Mouse (Mus musculus) heart, embryonic 13.5 days (tissue): ENCODE measurements around the gene Fryl. TPM values are rescaled to one million over a fixed set of nuclear protein-coding genes. Genes with fewer than 3 reads are reported as not detected.

Experiments
- ATAC-seq: fragments of 200-750 bp; cut with Nextera tagmentation; 2 replicates; pipeline ENCODE4 v1.8.0; 2017; ENCODE audit warnings: moderate TSS enrichment; ENCODE audit not compliant: insufficient number of reproducible peaks, low FRiP score, low TSS enrichment; ENCODE audit errors: extremely low read depth
- H3K27ac ChIP-seq: fragments of 300-500 bp; sonication (generic); replicated peaks from 2 replicates; pipeline ENCODE4 v1.5.1; 2015; ENCODE audit warnings: moderate library complexity, mild to moderate bottlenecking, inconsistent platforms
- H3K27me3 ChIP-seq: fragments of 300-500 bp; sonication (generic); replicated peaks from 2 replicates; pipeline ENCODE4 v1.6.1; 2015; ENCODE audit warnings: mild to moderate bottlenecking, inconsistent platforms
- H3K36me3 ChIP-seq: fragments of 300-500 bp; sonication (generic); 2 replicates; pipeline ENCODE4 v1.6.1; 2015; ENCODE audit warnings: mild to moderate bottlenecking, inconsistent platforms
- H3K4me1 ChIP-seq: fragments of 300-500 bp; sonication (generic); 2 replicates; pipeline ENCODE4 v1.6.1; 2015; ENCODE audit warnings: inconsistent platforms
- H3K4me2 ChIP-seq: fragments of 300-500 bp; sonication (generic); 2 replicates; pipeline ENCODE4 v1.6.1; 2015; ENCODE audit warnings: inconsistent platforms, mild to moderate bottlenecking, moderate library complexity
- H3K4me3 ChIP-seq: fragments of 300-500 bp; sonication (generic); 2 replicates; pipeline ENCODE4 v1.5.1; 2015; ENCODE audit warnings: moderate library complexity, mild to moderate bottlenecking, inconsistent platforms
- H3K9ac ChIP-seq: fragments of 300-500 bp; sonication (generic); 2 replicates; pipeline ENCODE4 v1.6.1; 2015; ENCODE audit warnings: inconsistent platforms, mild to moderate bottlenecking, moderate library complexity
- H3K9me3 ChIP-seq: fragments of 300-500 bp; sonication (generic); 2 replicates; pipeline ENCODE4 v1.6.1; 2016; ENCODE audit warnings: inconsistent platforms
- WGBS: fragments of 180-500 bp; shearing (Covaris S2); methylation state at CpG from one replicate; pipeline ENCODE4 v1.1.7; 2015; ENCODE audit warnings: mixed read lengths; 5-methylcytosine and 5-hydroxymethylcytosine counted together
- polyA plus RNA-seq: library from polyadenylated mRNA; unstranded; fragments of >200 nt; fragmentation: Nextera tagmentation; extraction: Ambion mirVana; gene quantifications from 2 replicates; pipeline ENCODE4 v1.2.1, GENCODE M21; 2015

Gene Fryl
- polyA plus RNA-seq = 27.3 and 28.8 TPM in 2 replicates

- H3K9ac ChIP-seq = peak within 1 kb of the TSS; percentile 97
- peak within 1 kb of the TSS; percentile 98 for H3K27ac ChIP-seq
- under 1% methylated on average over 41 of the region's 44 CpGs for WGBS
- no peaks in the 10 kb centered on the region for H3K36me3 ChIP-seq
- peaks cover 38% of the 10 kb centered on the region for H3K4me1 ChIP-seq
- peak within 1 kb of the TSS; percentile 99 for H3K4me3 ChIP-seq
- H3K4me2 ChIP-seq = peak within 1 kb of the TSS; percentile 84
- H3K9me3 ChIP-seq = no peaks in the 10 kb centered on the region
- peak; percentile 93 for ATAC-seq
- no peaks in the 10 kb centered on the region for H3K27me3 ChIP-seq
Observed at GRCm38 (mm10) chr5:73256352-73257065, at the start of gene Fryl. Fryl (minus strand) TSS chr5:73256619.

DNA sequence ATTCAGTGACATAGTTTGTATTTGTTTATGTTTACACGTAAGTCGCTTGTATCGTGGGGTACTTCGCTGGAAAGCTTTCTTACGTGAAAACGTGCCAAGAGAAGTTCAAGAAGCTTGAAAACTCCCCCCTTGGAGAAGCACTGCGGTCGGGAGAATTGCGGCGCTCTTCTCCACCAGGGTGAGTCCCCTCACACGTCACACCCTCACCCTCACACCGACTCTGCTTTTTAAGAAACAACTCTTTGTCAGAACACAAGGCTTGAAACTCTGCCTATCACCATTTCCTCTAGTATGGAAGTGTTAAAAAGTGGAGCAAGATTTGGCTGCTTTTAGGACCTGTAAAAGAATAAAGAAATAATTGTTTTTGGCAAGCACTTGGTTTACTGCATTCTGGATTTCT, 48.1 kb upstream of the Fryl start:
- WGBS = 75% methylated on average over 12 of the region's 12 CpGs
- no peak overlapping the region for H3K4me2 ChIP-seq
- peaks cover 13% of the 10 kb centered on the region for H3K4me1 ChIP-seq
- no peak overlapping the region for H3K4me3 ChIP-seq
- ATAC-seq = no peak
- no peak overlapping the region for H3K9ac ChIP-seq
- peaks cover 88% of the 10 kb centered on the region for H3K36me3 ChIP-seq
- H3K9me3 ChIP-seq = no peaks in the 10 kb centered on the region
- H3K27ac ChIP-seq = 0 out of 2 replicates have a peak overlapping the region, but pooled peaks have one; percentile 3
- H3K27me3 ChIP-seq = no peaks in the 10 kb centered on the region

GRCm38 (mm10) chr5:73301601-73302307, 45.3 kb upstream of the Fryl start:
- 84% methylated on average over 7 of the region's 7 CpGs for WGBS
- ATAC-seq = no peak
- H3K36me3 ChIP-seq = peaks cover 82% of the 10 kb centered on the region

GRCm38 (mm10) chr5:73295916-73296315, 39.5 kb upstream of the Fryl start:
- Histone ChIP-seq H3K4me1 (peaks cover 31% of the 10 kb centered on the region), H3K4me3 (no peak overlapping the region), H3K36me3 (peaks cover 50% of the 10 kb centered on the region), H3K27ac (no peak overlapping the region), H3K9ac (no peak overlapping the region), H3K4me2 (no peak overlapping the region), H3K27me3 (no peaks in the 10 kb centered on the region), H3K9me3 (no peaks in the 10 kb centered on the region)
- 87% methylated on average over 4 of the region's 4 CpGs for WGBS
- ATAC-seq = no peak

More at GRCm38 (mm10) chr5:73301601-73302307, 45.3 kb upstream of the Fryl start:
- no peak overlapping the region for H3K9ac ChIP-seq
- peaks cover 10% of the 10 kb centered on the region for H3K4me1 ChIP-seq
- no peaks in the 10 kb centered on the region for H3K9me3 ChIP-seq
- no peak overlapping the region for H3K27ac ChIP-seq
- H3K4me3 ChIP-seq = no peak overlapping the region
- no peaks in the 10 kb centered on the region for H3K27me3 ChIP-seq
- no peak overlapping the region for H3K4me2 ChIP-seq

GRCm38 (mm10) chr5:73295016-73295415, 38.6 kb upstream of the Fryl start:
- Histone ChIP-seq H3K27me3 (no peaks in the 10 kb centered on the region), H3K4me1 (peaks cover 31% of the 10 kb centered on the region), H3K4me2 (no peak overlapping the region), H3K27ac (no peak overlapping the region), H3K36me3 (peaks cover 41% of the 10 kb centered on the region), H3K4me3 (no peak overlapping the region), H3K9ac (no peak overlapping the region), H3K9me3 (no peaks in the 10 kb centered on the region)
- WGBS = 96% methylated on average over 7 of the region's 7 CpGs
- no peak for ATAC-seq

DNA sequence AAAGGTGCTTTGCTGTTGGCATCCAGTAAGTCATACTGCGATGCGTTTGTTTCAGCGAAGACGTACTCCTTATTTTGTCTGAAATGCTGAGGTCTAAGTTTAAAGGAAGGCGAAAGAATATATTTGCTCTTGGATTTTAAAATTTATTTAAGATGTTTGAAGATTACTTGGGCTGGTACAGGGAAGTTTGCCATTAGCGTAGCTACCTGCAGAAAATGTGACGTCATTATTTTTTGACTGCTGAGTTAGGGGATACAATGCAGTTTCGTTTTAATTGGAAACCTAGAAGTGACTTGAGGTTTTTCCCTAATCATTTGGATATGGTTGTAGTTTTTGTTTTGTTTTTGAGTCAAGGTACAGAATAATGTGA, 37.0 kb upstream of the Fryl start:
- peak overlapping the region; percentile 83 for H3K4me2 ChIP-seq
- peak overlapping the region; percentile 98 for H3K9ac ChIP-seq
- H3K4me1 ChIP-seq = peaks cover 31% of the 10 kb centered on the region
- no peaks in the 10 kb centered on the region for H3K9me3 ChIP-seq
- H3K27ac ChIP-seq = peak overlapping the region; percentile 98
- no peak for ATAC-seq
- peak overlapping the region; percentile 93 for H3K4me3 ChIP-seq
- 9% methylated on average over 8 of the region's 8 CpGs for WGBS
- no peaks in the 10 kb centered on the region for H3K27me3 ChIP-seq
- peaks cover 29% of the 10 kb centered on the region for H3K36me3 ChIP-seq

- under 1% methylated on average over 56 of the region's 58 CpGs for WGBS
- Histone ChIP-seq H3K4me1 (peaks cover 31% of the 10 kb centered on the region), H3K36me3 (peaks cover 23% of the 10 kb centered on the region), H3K27ac (peak within 1 kb of the TSS; percentile 98), H3K9ac (peak within 1 kb of the TSS; percentile 98), H3K27me3 (no peaks in the 10 kb centered on the region), H3K4me3 (peak within 1 kb of the TSS; percentile 93), H3K9me3 (no peaks in the 10 kb centered on the region), H3K4me2 (peak within 1 kb of the TSS; percentile 83)
- ATAC-seq = peak; percentile 99
Observed at GRCm38 (mm10) chr5:73292502-73293457, 36.4 kb upstream of the Fryl start, which contains the start of gene Ociad1. Ociad1 (plus strand) TSS chr5:73292784.

GRCm38 (mm10) chr5:73289900-73290299, 33.5 kb upstream of the Fryl start:
- H3K27ac ChIP-seq = no peak overlapping the region
- ATAC-seq = no peak
- H3K36me3 ChIP-seq = peaks cover 2% of the 10 kb centered on the region
- WGBS = 60% methylated on average over 2 of the region's 2 CpGs
- H3K4me3 ChIP-seq = no peak overlapping the region
- no peak overlapping the region for H3K4me2 ChIP-seq
- no peaks in the 10 kb centered on the region for H3K27me3 ChIP-seq
- no peaks in the 10 kb centered on the region for H3K9me3 ChIP-seq
- peaks cover 24% of the 10 kb centered on the region for H3K4me1 ChIP-seq
- H3K9ac ChIP-seq = no peak overlapping the region

- WGBS = 66% methylated on average over 5 of the region's 5 CpGs
- Histone ChIP-seq H3K27me3 (no peaks in the 10 kb centered on the region), H3K9ac (no peak overlapping the region), H3K4me2 (no peak overlapping the region), H3K4me3 (no peak overlapping the region), H3K4me1 (0 out of 2 replicates have a peak, but pooled peaks cover 4% of the 10 kb centered on the region), H3K27ac (no peak overlapping the region), H3K9me3 (no peaks in the 10 kb centered on the region), H3K36me3 (no peaks in the 10 kb centered on the region)
- no peak for ATAC-seq
Observed at GRCm38 (mm10) chr5:73286603-73287002, 30.2 kb upstream of the Fryl start.

DNA sequence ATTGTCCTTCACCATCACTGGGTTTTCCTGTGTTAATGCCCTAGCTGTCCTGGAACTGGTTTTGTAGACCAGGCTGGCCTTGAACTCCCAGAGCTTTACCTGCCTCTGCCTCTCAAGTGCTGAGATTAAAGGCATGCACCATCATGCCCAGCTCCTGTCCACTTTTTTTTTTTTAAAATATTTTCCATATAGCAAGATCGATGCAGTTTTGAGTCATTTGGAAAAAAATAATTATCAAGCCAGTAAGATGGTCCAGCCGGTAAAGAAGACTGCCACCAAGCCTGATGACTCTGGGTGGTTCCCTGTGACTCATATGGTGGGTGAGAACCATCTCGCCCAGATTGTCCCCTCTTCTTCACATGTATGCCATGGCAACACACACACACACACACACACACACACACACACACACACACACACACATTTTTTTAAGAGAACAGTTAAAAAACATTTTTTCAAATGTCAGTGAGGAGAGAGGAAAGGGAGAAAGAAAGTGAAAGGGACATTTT, 29.1 kb upstream of the Fryl start:
- WGBS = 68% methylated on average over 3 of the region's 3 CpGs
- no peak overlapping the region for H3K9ac ChIP-seq

DNA sequence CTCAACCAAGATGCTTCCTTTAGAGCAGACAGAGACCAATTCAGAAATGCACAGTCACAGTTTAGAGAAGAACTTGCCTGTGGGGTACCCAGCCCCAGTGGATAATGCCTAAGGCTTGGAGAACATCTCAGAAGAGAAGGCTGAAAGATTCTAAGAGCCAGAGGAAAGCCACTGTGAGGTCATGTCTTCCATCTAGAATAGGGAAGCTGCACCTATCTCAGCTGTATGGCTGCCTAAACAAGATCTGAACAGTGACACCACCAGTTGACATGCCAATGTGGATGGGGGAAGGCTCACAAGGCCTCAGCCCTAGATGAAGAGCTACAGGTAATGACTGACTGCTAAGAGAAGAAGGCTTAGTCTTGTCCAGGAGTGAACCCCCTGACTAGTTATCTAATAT, 27.6 kb upstream of the Fryl start:
- Histone ChIP-seq H3K27ac (no peak overlapping the region), H3K9me3 (no peaks in the 10 kb centered on the region), H3K27me3 (no peaks in the 10 kb centered on the region), H3K36me3 (no peaks in the 10 kb centered on the region), H3K9ac (no peak overlapping the region), H3K4me3 (no peak overlapping the region), H3K4me1 (peaks cover 19% of the 10 kb centered on the region), H3K4me2 (no peak overlapping the region)
- no peak for ATAC-seq

More for the DNA sequence above, 29.1 kb upstream of the Fryl start:
- H3K36me3 ChIP-seq = no peaks in the 10 kb centered on the region
- H3K27ac ChIP-seq = no peak overlapping the region
- no peaks in the 10 kb centered on the region for H3K9me3 ChIP-seq
- no peak overlapping the region for H3K4me2 ChIP-seq
- H3K4me1 ChIP-seq = peaks cover 7% of the 10 kb centered on the region; the same call in 1 of the 2 replicates
- no peaks in the 10 kb centered on the region for H3K27me3 ChIP-seq
- no peak overlapping the region for H3K4me3 ChIP-seq
- no peak for ATAC-seq
